In genomic region chr16:46362022-46362421, GRCm38 (mm10) we compare ENCODE assay signal across 14 mouse cellular contexts.
DNase-seq lines count a peak whose midpoint lies in the region; ATAC-seq and TF ChIP-seq lines count a peak whose summit lies in the region.
"Had no signal": no experiment of that assay in that cellular context is flagged by ENCODE, and none has a peak within 500 bp of the region (broad histone marks: within the 10 kb centered on the region; RNA-seq: fewer than 3 reads in every experiment).

No protein-coding gene starts in this region.

- 42% methylated on average over 6 of the region's 6 CpGs for WGBS in heart, embryonic 14.5 days
- WGBS in midbrain, postnatal 0 days: 58% methylated on average over 6 of the region's 6 CpGs
- WGBS in midbrain, embryonic 11.5 days: 71% methylated on average over 6 of the region's 6 CpGs

- H3K4me1 ChIP-seq in heart, embryonic 14.5 days (ENCODE audit: control insufficient read depth in 2 of 2, insufficient read depth in 2 of 2, low read length in 2 of 2): peaks cover 2 to 4% of the 10 kb centered on the region in 2 experiments; a peak in 2 of 4 replicates
- H3K4me1 ChIP-seq in midbrain, postnatal 0 days (ENCODE audit: insufficient read depth, low read length): no peaks in the 10 kb centered on the region
- H3K4me1 ChIP-seq in midbrain, embryonic 11.5 days (ENCODE audit: control insufficient read depth, insufficient read depth, low read length): no peaks in the 10 kb centered on the region

- H3K27ac ChIP-seq in heart, embryonic 14.5 days (replicated peaks in 1 of 2; ENCODE audit: control insufficient read depth in 1 of 2, insufficient read depth in 1 of 2, low read depth in 2 of 2, low read length in 2 of 2): 0 out of 4 replicates have a peak overlapping the region, but pooled peaks of 1 of the 2 experiments have one; percentile 8
- no peak overlapping the region for H3K27ac ChIP-seq in midbrain, postnatal 0 days (ENCODE audit: low read depth, low read length)
- H3K27ac ChIP-seq in midbrain, embryonic 11.5 days (ENCODE audit: low read depth, low read length): no peak overlapping the region
- H3K27ac ChIP-seq: forebrain, embryonic 12.5 days; neural tube, embryonic 15.5 days had no signal

- ATAC-seq in heart, embryonic 14.5 days (ENCODE audit: insufficient number of reproducible peaks, insufficient read depth, low FRiP score, low read depth): no peak
- ATAC-seq in midbrain, postnatal 0 days (ENCODE audit: low FRiP score): no peak
- no peak for ATAC-seq in midbrain, embryonic 11.5 days (ENCODE audit: low FRiP score)
- ATAC-seq: intestine, postnatal 0 days had no signal

- intact Hi-C loops in heart, postnatal 36 days (cut with DNase I): no loop called here

- no peak overlapping the region for H3K9ac ChIP-seq in heart, embryonic 14.5 days (ENCODE audit: low read length)
- H3K9ac ChIP-seq in midbrain, postnatal 0 days (replicated peaks; ENCODE audit: low read length, poor library complexity, severe bottlenecking): no peak overlapping the region
- H3K9ac ChIP-seq in midbrain, embryonic 11.5 days (ENCODE audit: low read length): no peak overlapping the region
- H3K9ac ChIP-seq: forebrain, embryonic 12.5 days; lung, embryonic 14.5 days; neural tube, embryonic 15.5 days had no signal

- no peaks in the 10 kb centered on the region for H3K36me3 ChIP-seq in heart, embryonic 14.5 days (ENCODE audit: control insufficient read depth, insufficient read depth, low read length)
- H3K36me3 ChIP-seq in midbrain, postnatal 0 days (ENCODE audit: insufficient read depth, low read length): no peaks in the 10 kb centered on the region
- H3K36me3 ChIP-seq in midbrain, embryonic 11.5 days (ENCODE audit: control insufficient read depth, insufficient read depth, low read length): no peaks in the 10 kb centered on the region
- H3K36me3 ChIP-seq: forebrain, embryonic 12.5 days; neural tube, embryonic 15.5 days had no signal

- peak; percentile 30 to 46 for DNase-seq in cerebellum, postnatal 14 days
- DNase-seq in cerebellum, adult 11 months: no peak
- DNase-seq in heart, postnatal 36 days: no peak
- DNase-seq in midbrain, postnatal 0 days (ENCODE audit: low spot score): no peak
- no peak for DNase-seq in midbrain, embryonic 11.5 days (ENCODE audit: low spot score, missing footprints)
- DNase-seq in skeletal muscle tissue, adult 2 months (ENCODE audit: low read depth, low spot score): peak; percentile 25
- no peak for DNase-seq in layer of hippocampus, adult 9-11 months
- DNase-seq: cerebellum, adult 2 months; kidney, postnatal 25 days had no signal

- no peaks in the 10 kb centered on the region for H3K9me3 ChIP-seq in heart, embryonic 14.5 days (ENCODE audit: control insufficient read depth, low read length)
- H3K9me3 ChIP-seq in midbrain, postnatal 0 days (ENCODE audit: low read length): no peaks in the 10 kb centered on the region
- no peaks in the 10 kb centered on the region for H3K9me3 ChIP-seq in midbrain, embryonic 11.5 days (ENCODE audit: control insufficient read depth, low read length)
- H3K9me3 ChIP-seq: forebrain, embryonic 12.5 days; neural tube, embryonic 15.5 days had no signal

- H3K4me2 ChIP-seq in heart, embryonic 14.5 days (ENCODE audit: low read length): peak overlapping the region; percentile 52
- 0 out of 2 replicates have a peak overlapping the region, but pooled peaks have one; percentile 18 for H3K4me2 ChIP-seq in midbrain, postnatal 0 days (ENCODE audit: low read depth, low read length, poor library complexity, severe bottlenecking)
- no peak overlapping the region for H3K4me2 ChIP-seq in midbrain, embryonic 11.5 days
- H3K4me2 ChIP-seq: forebrain, embryonic 12.5 days; lung, embryonic 14.5 days; neural tube, embryonic 15.5 days had no signal

- no peak overlapping the region for H3K4me3 ChIP-seq in heart, embryonic 14.5 days (ENCODE audit: control insufficient read depth in 1 of 2, insufficient read depth in 1 of 2, low read depth in 1 of 2, low read length in 2 of 2)
- H3K4me3 ChIP-seq in midbrain, postnatal 0 days (ENCODE audit: low read depth, low read length): no peak overlapping the region
- H3K4me3 ChIP-seq in midbrain, embryonic 11.5 days (ENCODE audit: low read depth, low read length): no peak overlapping the region
- H3K4me3 ChIP-seq: forebrain, embryonic 12.5 days; neural tube, embryonic 15.5 days had no signal

- no peaks in the 10 kb centered on the region for H3K27me3 ChIP-seq in heart, embryonic 14.5 days (ENCODE audit: control insufficient read depth, insufficient read depth, low read length)
- H3K27me3 ChIP-seq in midbrain, postnatal 0 days (ENCODE audit: insufficient read depth, low read length): no peaks in the 10 kb centered on the region
- no peaks in the 10 kb centered on the region for H3K27me3 ChIP-seq in midbrain, embryonic 11.5 days (ENCODE audit: control insufficient read depth, insufficient read depth, low read length)
- H3K27me3 ChIP-seq: forebrain, embryonic 12.5 days; neural tube, embryonic 15.5 days had no signal

- TF ChIP-seq CTCF in midbrain, postnatal 0 days (IDR thresholded peaks at IDR 0.05): no peak

Comparison
In these comparisons a context has a peak if more than half of its experiments do, and no peak if none do; other contexts are left out.
1. DNase-seq: peak in cerebellum, postnatal 14 days (2 of 2) and skeletal muscle tissue, adult 2 months (single experiment); none in cerebellum, adult 11 months (single experiment), heart, postnatal 36 days (0 of 2), midbrain, postnatal 0 days (single experiment), midbrain, embryonic 11.5 days (single experiment) and layer of hippocampus, adult 9-11 months (single experiment).